Mouse (Mus musculus): ENCODE data around the gene Cyb561a3. TPM values are rescaled to one million over a fixed set of nuclear protein-coding genes. Genes with fewer than 3 reads are reported as not detected.

Cyb561a3 gene
- total RNA-seq, 2 experiments from 2014 or later = 10.3 TPM

GRCm38 (mm10) chr19:10591659-10592377 lies 14.8 kb downstream of the Cyb561a3 start:
- no peak for DNase-seq

GRCm38 (mm10) chr19:10598188-10598587 lies 21.2 kb downstream of the Cyb561a3 start:
- no peak for DNase-seq

DNA sequence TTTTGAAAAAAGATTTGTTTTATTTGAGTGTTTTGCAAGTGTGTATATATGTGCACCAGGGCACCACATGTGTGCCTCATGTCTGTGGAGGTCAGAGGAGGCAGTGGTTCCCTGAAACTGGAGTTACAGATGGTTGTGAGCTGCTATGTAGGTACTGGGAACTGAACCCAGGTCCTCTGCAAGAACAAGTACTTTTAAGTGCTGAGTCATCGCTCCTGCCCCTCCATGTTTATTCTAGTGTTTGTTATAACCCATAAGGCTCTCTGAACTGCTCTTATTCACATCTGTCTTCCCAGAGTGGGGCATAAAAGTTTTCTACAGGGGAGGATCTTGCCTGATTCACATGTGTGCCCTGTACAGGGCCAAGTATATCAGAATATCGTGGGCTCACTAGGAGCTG lies 22.7 kb downstream of the Cyb561a3 start:
- no peak for DNase-seq

- no peak for DNase-seq
These were observed 25.3 kb downstream of the Cyb561a3 start for GRCm38 (mm10) chr19:10602247-10602769.

DNA sequence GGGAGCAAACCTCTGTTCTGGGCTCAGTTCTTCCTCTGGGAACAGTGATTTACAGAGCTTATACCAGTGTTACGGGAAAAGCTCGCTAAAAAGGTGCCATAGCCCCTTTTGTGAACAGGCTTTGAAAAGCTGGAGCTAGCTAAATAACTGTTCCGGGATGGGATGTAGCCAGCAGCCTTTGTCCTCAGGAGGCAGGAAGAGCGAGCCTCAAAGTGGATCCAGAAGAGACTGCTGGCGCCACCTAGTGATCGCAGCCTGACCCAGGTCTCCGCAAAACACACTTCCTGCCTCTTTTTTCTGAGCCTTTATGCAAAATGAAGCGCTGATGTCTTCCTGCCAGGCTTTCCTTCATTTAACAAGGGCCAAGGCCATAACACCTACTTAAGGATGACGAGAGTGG lies 25.8 kb downstream of the Cyb561a3 start:
- peak; percentile 82 to 85 for DNase-seq

GRCm38 (mm10) chr19:10603660-10604523 lies 26.9 kb downstream of the Cyb561a3 start:
- no peak for DNase-seq

DNA sequence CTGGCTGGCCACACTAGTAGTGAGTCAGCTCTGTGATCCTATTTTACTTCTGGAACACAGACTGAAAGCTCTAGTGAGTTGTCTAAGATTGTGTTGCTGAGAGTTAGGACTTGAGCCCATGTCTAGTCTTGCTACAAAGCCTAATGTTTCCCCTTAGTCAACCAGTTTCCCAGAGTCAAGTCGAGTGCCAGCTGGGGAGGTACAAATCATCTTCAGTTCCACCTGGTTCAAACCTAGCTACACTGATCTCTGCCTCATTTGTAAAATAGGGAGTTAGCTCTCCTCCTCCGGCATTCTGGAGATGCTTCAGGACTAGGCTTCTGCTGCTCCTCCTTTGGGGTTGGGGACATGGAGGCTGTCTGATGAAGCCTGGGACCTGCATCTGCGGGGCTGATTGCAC lies 27.6 kb downstream of the Cyb561a3 start:
- no peak for DNase-seq

GRCm38 (mm10) chr19:10605293-10605900 lies 28.4 kb downstream of the Cyb561a3 start, which contains the start of the genes Ddb1 and Tkfc:
Gene Ddb1 (plus strand): TSS chr19:10605327.
Gene Tkfc (minus strand): TSS chr19:10605654.
- DNase-seq = peak; percentile 98 to 99

DNA sequence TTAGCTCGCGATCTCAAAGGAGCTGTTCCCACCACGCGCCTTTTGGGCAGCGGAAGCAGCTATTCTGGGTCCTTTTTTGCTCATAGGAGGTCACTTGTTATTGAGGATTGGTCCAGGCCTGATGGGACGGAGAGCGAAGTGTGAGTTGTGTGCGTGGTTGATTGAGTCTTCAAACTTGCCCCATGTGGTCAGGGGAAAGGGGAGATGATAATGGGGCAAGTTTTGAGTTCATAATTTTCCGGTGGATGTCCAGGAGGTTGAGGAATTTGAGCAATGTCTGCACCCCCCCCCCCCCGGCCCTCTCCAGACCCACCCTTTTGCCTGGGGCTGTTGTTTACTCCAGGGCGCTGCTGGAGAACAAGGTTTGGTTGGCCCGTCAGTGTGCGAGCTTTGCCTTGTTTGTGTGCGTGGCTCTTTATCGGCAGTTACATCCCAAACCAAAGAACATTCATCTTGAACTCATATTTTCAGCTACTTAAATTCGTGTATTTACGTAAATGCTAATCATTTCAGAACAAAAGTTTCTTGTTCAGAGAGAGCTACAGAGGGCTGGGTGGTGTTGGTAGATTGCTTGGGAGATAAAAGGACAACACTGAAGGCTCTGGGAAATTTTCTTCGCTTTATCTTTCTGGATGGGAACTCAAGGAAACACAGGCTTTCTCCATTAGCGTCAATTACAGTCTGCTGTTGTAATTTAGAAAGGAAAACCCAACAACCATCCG lies 29.1 kb downstream of the Cyb561a3 start:
- no peak for DNase-seq

DNA sequence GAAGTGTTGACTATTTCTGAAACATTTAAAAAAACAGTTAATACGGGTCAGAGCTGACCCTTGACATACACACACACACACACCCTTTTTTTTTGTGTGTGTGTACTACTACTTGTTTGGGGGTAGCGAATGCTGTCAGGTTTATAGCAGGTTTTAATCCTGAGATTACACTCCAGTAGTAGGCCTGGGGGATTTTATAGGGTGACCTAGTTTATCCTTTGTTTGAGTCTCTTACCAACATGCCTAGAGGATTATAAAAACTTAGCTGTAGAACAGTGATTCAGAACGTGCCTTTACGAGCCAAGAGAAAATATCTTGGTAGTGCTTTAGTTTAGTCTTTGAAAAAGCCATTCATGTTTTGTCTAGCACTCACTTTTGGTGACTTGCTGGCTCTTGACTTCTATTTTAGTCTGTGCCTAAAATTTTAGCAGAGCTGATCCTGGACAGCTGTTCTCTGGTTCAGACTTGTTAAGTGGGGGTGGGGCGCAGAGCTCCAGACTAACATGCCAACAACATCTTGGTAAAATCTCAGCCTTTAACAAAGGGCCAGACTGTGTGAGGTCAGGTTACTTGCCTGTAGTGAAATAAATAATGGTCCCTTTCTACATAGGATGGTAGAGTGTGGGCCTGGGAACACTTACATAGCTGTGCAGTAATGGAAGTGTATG lies 31.7 kb downstream of the Cyb561a3 start:
- DNase-seq = no peak

DNA sequence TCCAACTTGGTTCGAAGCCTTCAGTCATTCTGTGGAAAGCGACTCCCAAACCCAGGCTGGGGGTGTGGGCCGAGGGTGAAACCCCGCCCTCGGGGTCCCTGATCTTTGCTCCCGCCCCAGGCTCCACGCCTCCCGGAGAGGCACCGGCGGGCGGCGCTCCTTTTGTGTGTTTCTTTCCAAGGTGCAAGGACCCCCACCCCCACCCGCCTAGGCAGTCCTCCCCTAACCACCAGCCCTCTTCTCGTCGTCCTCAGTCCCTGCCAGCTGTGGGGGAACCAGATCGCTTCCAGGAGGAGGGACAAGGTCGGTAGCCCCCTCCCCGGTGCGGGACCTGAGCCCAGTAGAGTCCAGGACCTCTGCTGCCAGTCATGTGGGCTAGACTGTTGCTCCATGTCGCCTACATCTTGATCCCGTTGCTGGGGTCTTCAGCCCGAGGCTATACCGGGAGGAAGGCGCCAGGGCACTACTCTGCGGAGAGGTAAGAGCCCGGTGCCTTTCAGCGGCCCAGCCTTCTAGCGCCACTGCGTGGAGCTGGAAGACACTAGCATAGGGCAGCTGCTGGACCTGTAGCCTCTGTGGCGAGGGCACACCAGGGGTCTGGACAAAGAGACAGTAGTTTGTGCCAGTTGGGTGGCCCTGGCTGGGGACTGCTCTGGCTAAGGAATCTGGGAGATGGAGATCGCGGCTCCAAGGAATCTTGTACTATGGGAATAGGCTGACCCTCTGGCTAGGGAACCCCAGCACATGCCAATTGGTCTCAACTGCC lies 57.3 kb downstream of the Cyb561a3 start, which contains the start of gene Vwce:
Gene Vwce (plus strand): TSS at position 108 of the 766 bp plus-strand sequence.
- DNase-seq = peak; percentile 28 to 39

DNA sequence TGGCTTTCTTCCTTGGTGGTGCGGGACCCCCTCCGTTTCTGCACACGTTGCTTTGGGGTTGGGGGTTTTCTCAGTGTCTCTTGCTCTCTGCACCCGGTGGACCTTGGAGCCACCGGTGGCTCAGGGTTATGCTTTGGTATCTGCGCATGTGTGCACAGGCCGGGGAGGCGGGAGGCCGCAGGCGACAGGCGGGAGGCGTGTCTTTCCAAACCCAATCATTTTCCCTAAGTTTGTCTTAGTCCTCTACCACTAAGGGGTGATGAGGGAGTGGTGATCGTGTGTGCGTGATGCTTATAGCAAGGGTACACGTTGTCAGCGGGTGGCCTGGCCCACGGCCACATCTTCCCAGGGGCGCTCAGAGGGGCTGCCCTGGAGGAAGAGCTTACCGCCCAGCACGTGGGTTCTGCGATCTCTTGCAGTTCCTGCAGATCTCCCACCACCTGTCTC lies 57.9 kb downstream of the Cyb561a3 start:
- DNase-seq = peak; percentile 62 to 64

- no peak for DNase-seq
These were observed 60.9 kb downstream of the Cyb561a3 start for GRCm38 (mm10) chr19:10637840-10638239.

- no peak for DNase-seq
These were observed 63.1 kb downstream of the Cyb561a3 start for GRCm38 (mm10) chr19:10640080-10640479.

DNA sequence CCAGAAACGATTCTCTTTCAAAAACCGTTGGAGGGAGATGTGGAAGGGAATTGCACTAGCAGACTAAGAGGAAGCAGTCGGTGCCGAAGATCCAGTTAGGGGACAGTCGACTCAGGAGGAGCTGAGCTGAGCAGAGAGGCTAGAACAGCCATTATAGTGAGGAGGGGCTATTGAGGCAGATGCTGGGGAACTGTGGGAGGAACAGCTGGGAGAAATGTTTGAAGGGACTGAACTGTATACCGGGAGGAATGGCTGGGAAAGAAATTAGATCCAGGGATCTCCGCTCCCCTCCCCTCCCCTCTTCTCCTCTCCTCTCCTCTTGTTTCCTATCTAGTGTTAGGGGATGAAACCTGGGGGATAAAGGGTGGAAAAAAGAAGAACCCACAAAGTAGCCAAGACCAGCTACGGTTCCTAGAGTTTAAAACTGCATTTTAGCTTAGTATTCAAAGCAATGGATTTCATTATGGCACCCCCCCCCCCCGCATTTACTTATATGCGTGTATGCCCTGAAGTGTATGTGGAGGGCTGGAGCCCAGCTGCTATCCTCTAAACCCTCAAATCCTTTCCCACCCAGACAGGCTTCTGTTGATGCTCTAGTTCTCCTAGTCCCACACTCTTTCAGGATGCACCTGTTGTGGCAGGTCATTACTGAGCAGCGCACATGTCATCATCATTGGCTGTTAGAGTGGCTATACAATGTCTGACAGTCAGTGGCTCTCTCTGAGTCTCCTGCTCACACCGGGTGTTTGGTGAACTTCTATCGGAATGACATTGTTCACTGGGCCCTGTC lies 63.8 kb downstream of the Cyb561a3 start:
- no peak for DNase-seq

Data from layer of hippocampus, postnatal 36 days (tissue).